Mouse (Mus musculus) adipocyte (in vitro differentiated cells): ENCODE data around the gene Pdia5.

Experiments used
- DNase-seq: peaks from one replicate; pipeline ENCODE4 v3.0.0-alpha.2; 2016; ENCODE audit warnings: low spot score

Gene Pdia5

GRCm38 (mm10) chr16:35357449-35357848 lies 133.2 kb downstream of the Pdia5 start:
- DNase-seq = peak; percentile 29
